Mouse (Mus musculus): ENCODE data around the gene Ccdc183. TPM values are rescaled to one million over a fixed set of nuclear protein-coding genes. Genes with fewer than 3 reads are reported as not detected.

Ccdc183 gene
- total RNA-seq, 1 experiment from 2014 or later = not detected

Other genes with a start within 250 kb of the Ccdc183 start
- gene Sapcd2, start 245.4 kb downstream of the Ccdc183 start, total RNA-seq (2017) = 15.1 and 17.4 TPM in 2 replicates
- gene Entpd2, start 221.8 kb downstream of the Ccdc183 start, total RNA-seq (2017) = not detected in 2 replicates
- gene Npdc1, start 218.3 kb downstream of the Ccdc183 start, total RNA-seq (2017) = 0.64 TPM in 1 of 2 replicates, not detected in the other
- 23.5 and 27.8 TPM in 2 replicates for gene Fut7, start 194.4 kb downstream of the Ccdc183 start, total RNA-seq (2017)
- 31.5 and 49.9 TPM in 2 replicates for gene Abca2, start 189.0 kb downstream of the Ccdc183 start, total RNA-seq (2017)
- not detected in 2 replicates for gene Clic3, start 160.8 kb downstream of the Ccdc183 start, total RNA-seq (2017)
- gene Paxx, start 156.6 kb downstream of the Ccdc183 start, total RNA-seq (2017) = 19.8 and 29.1 TPM in 2 replicates
- gene Ptgds, start 147.6 kb downstream of the Ccdc183 start, total RNA-seq (2017) = 4.1 TPM in 1 of 2 replicates, not detected in the other
- not detected in 2 replicates for gene Lcn12, start 123.8 kb downstream of the Ccdc183 start, total RNA-seq (2017)
- 16.6 and 21.4 TPM in 2 replicates for gene Fbxw5, start 116.9 kb downstream of the Ccdc183 start, total RNA-seq (2017)
- 0.19 and 2.7 TPM in 2 replicates for gene C8g, start 116.0 kb downstream of the Ccdc183 start, total RNA-seq (2017)
- gene Traf2, start 70.7 kb downstream of the Ccdc183 start, total RNA-seq (2017) = 11.5 and 15.8 TPM in 2 replicates
- gene Edf1, start 59.8 kb downstream of the Ccdc183 start, total RNA-seq (2017) = 57.2 and 84.7 TPM in 2 replicates
- gene Mamdc4, start 42.8 kb downstream of the Ccdc183 start, total RNA-seq (2017) = 3.4 TPM in 1 of 2 replicates, not detected in the other
- gene Phpt1, start 42.5 kb downstream of the Ccdc183 start, total RNA-seq (2017) = 33.5 and 40.8 TPM in 2 replicates
- 0.55 TPM in 1 of 2 replicates, not detected in the other for gene Ajm1, start 35.9 kb downstream of the Ccdc183 start, total RNA-seq (2017)
- gene Rabl6, start 9.2 kb downstream of the Ccdc183 start, total RNA-seq (2017) = 78.2 and 83.9 TPM in 2 replicates
- 6.4 and 23.9 TPM in 2 replicates for gene Tmem141, start 4.3 kb upstream of the Ccdc183 start, total RNA-seq (2017)
- gene Fcna, start 10.4 kb upstream of the Ccdc183 start, total RNA-seq (2017) = 1.6 and 2.4 TPM in 2 replicates
- not detected in 2 replicates for gene Lcn8, start 35.4 kb upstream of the Ccdc183 start, total RNA-seq (2017)
- gene Lcn5, start 40.3 kb upstream of the Ccdc183 start, total RNA-seq (2017) = not detected in 2 replicates
- gene Lcn6, start 59.1 kb upstream of the Ccdc183 start, total RNA-seq (2017) = not detected in 2 replicates
- not detected in 2 replicates for gene Lcn10, start 65.0 kb upstream of the Ccdc183 start, total RNA-seq (2017)
- not detected in 2 replicates for gene Obp2a, start 82.4 kb upstream of the Ccdc183 start, total RNA-seq (2017)
- 7.8 and 9.7 TPM in 2 replicates for gene Bmyc, start 89.1 kb upstream of the Ccdc183 start, total RNA-seq (2017)
- not detected in 2 replicates for gene Obp2b, start 119.3 kb upstream of the Ccdc183 start, total RNA-seq (2017)
- gene Lcn3, start 147.9 kb upstream of the Ccdc183 start, total RNA-seq (2017) = not detected in 2 replicates
- not detected in 2 replicates for gene Lcn11, start 159.3 kb upstream of the Ccdc183 start, total RNA-seq (2017)
- gene Gm13539, start 164.6 kb upstream of the Ccdc183 start, total RNA-seq (2017) = not detected in 2 replicates
- gene Glt6d1, start 198.2 kb upstream of the Ccdc183 start, total RNA-seq (2017) = not detected in 2 replicates
- not detected in 2 replicates for gene Lcn9, start 205.5 kb upstream of the Ccdc183 start, total RNA-seq (2017)
- not detected in 2 replicates for gene Sohlh1, start 229.6 kb upstream of the Ccdc183 start, total RNA-seq (2017)
- not detected in 2 replicates for gene Kcnt1, start 246.1 kb upstream of the Ccdc183 start, total RNA-seq (2017)

Measured in common myeloid progenitor, adult 5-6 weeks (primary cell).